Mouse (Mus musculus): ENCODE data around the gene Ywhae.
A peak's percentile ranks its signal among the peaks of the same experiment; 100 is the strongest.
"Not testable (repeated sequence)": the region's sequence is repeated elsewhere in the genome, so short reads cannot be mapped to it uniquely, and the experiment has no call there.

Gene Ywhae

DNA sequence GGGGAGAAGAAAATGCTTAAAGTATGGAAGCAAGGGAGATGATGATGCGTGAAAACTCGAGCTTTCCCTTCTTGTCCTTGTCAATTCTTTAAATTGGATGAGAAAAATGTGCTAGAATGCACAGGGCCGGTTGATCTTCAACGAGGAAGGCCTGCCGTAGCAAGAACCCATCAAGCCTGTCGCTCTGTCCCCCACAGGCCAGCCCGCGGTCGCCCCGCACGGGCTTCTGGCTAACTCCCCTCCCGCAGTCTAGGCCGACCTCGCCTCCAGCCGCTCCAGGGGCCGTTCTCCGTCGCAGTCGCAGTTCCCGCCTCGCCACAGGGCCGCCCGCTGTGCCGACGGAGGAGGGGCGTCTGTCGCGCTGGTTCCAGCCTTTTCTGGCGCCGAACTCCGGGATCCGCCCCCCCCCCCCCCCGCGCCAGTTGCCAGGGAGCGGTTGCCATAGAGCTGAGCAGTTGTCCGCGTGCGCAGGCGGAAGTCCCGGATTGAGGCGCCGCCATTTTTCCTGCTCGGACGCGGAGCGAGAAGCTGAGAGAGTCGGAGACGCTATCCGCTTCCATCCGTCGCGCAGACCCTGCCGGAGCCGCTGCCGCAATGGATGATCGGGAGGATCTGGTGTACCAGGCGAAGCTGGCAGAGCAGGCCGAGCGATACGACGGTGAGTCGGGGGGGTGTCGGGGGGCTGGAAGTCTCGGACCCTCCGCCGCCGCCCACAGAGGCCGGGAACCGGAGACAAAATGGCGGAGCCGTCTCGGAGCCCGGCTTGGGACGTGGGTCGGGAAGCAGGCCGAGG, at the start of gene Ywhae:
Ywhae (plus strand) TSS at position 436 of the 793 bp plus-strand sequence.
- DNase-seq (ENCODE audit: low spot score) = peak; percentile 93

DNA sequence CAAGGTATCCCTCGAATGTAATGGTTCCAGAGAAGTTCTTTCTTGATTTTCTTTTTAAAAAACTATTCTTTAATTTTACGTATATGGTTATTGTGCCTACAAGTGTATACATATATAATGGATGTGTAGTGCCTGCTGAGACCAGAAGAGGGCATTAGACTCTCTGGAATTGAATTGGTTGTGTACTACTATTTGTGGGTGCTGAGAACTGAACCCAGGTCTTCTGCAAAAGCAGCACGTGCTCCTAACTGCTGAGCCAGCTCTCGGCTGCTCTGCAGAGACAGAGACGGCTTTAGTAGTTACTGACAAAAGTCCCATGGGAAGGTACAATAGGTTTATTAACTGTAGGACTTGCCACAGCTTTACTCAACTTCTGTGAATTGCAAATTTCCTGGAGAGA, 48.2 kb upstream of the Ywhae start:
- no peak for DNase-seq (ENCODE audit: low spot score)

DNA sequence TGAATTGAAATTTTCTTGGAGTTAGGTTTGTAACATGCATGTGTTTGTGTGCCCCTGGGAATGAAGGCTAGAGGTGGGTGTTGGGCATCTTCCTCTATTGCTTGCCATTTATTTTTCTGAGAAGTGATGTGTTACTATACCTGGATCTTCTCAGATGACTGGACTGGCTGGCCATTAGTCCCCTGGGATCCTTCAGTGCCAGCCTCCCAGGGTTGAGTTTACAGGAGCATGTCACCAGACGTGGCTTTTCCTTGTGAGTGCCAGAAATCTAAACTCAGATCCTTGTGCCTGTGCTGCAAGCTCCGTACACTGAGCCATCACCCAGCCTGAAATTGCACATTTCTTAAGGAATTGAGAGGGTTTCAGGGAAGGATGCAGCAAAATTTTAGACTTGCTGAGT, 47.7 kb upstream of the Ywhae start:
- DNase-seq (ENCODE audit: low spot score) = no peak

DNA sequence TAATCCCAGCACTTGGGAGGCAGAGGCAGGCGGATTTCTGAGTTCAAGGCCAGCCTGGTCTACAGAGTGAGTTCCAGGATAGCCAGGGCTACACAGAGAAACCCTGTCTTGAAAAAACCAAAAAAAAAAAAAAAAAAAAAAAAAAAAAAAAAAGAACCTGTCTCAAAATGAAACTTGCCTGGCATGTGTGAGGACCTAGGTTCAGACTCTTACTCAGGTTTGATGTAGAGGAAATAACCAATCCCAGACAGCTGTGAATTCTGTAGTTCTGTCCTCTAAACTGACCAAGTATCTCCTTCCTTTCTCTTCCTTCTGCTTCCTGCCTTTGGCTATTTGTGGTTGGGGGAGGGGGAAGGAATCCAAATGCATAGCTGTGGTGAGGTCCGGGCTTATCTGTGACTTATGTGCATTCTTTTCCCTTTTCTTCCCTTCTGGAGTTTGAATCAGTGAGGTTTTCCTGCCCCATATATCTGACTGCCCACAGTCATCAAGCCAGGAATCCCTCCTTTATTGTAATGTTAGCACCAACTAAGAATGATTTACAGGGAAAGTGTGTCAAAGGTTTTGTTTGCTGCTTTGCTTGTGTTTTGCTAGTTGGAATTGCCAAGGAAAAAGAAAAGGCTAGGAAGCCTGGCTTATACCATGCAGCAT, 45.2 kb upstream of the Ywhae start:
- no peak for DNase-seq (ENCODE audit: low spot score)

DNA sequence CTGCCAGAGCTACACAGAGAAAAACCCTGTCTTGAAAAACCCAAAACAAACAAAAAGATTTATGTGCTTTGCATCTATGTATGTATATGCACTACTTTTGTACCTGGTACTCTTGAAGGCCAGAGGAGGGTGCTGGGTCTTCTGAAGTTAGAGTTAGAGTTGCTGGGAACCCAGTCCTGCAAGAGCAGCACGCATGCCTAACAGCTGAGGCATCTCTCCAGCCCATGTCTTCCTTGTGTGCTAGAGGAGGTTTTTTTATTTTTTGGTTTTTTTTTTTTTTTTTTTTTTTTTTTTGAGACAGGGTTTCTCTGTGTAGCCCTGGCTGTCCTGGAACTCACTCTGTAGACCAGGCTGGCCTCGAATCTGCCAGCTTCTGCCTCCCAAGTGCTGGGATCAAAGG, 44.5 kb upstream of the Ywhae start:
- no peak for DNase-seq (ENCODE audit: low spot score)

GRCm38 (mm10) chr11:75689977-75690376, 42.7 kb upstream of the Ywhae start:
- no peak for DNase-seq (ENCODE audit: low spot score)

GRCm38 (mm10) chr11:75691047-75691446, 41.6 kb upstream of the Ywhae start:
- no peak for DNase-seq (ENCODE audit: low spot score)

DNA sequence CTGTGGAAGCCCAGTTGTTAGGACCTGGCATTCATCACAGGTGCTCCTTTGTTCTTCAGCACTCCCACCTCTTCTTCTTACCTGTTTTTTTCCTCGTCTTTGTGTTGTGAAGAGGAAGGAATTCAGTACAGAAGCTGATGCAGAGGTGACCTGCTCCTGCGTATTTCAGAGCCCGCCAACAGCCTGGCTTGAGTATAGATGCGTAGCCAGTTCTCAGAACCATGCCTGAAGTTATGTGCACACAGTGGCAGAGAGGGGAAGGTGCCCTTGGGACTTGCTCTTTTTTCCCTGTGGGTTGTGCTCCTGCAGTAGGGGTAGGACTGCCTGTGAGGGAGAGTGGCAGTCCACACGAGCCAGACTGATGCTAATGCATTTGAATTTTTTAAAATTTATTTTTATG, 39.1 kb upstream of the Ywhae start:
- DNase-seq (ENCODE audit: low spot score) = no peak

DNA sequence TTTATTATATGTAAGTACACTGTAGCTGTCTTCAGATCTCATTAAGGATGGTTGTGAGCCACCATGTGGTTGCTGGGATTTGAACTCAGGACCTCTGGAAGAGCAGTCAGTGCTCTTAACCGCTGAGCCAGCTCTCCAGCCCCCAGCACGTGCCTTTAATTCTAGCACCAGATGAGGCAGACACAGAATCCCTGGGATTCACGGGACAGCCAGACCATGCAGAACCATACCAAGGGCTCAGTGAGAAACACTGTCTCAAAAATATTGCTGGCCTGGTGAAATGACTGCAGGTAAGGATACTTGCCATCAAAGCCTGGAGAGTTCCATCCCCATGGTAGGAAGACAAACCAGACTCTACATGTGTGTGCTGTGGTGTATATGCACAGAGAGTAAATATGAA, 35.2 kb upstream of the Ywhae start:
- DNase-seq (ENCODE audit: low spot score) = not testable (repeated sequence)

- DNase-seq (ENCODE audit: low spot score) = no peak
Observed at GRCm38 (mm10) chr11:75700557-75700956, 32.1 kb upstream of the Ywhae start.

GRCm38 (mm10) chr11:75702761-75703160, 29.9 kb upstream of the Ywhae start:
- DNase-seq (ENCODE audit: low spot score) = no peak

- DNase-seq (ENCODE audit: low spot score) = no peak
Observed at GRCm38 (mm10) chr11:75703748-75704147, 28.9 kb upstream of the Ywhae start.

DNA sequence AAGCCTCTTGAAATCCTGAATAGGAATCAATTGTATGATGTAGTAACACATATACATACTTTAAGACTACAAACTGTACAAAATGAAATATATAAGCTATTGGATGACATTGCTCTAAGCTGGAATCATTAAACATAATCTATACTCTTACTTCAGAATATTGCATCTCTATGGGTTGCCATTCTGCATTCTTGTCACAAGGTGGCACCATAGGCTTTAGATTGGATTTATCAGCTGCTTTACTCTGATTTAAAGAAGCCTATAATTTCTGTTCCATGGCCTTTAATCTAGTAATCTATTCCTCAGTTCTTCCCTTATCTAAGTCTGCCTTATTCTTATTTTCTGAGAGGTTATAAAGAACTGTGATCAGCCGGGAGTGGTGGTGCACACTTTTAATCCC, 18.7 kb upstream of the Ywhae start:
- DNase-seq (ENCODE audit: low spot score) = peak; percentile 52

DNA sequence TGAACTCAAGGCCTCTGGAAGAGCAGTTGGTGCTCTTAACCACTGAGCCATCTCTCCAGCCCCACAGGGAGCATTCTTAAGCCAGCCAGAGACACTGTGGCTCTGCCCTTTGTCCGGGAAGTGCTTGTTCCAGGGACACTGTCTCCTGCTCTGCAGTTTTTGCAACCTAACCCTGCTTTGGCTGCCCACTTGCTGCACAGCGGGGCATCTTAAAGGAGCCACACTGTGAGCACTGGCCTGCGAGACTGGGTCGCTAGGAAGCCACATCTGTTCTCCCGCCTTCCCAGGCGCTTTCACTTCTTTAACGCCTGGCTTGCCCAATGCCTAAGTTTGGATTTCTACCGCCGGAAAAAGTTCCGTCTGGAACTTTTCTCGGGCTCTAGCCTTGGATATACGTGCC, 17.1 kb upstream of the Ywhae start:
- no peak for DNase-seq (ENCODE audit: low spot score)

DNA sequence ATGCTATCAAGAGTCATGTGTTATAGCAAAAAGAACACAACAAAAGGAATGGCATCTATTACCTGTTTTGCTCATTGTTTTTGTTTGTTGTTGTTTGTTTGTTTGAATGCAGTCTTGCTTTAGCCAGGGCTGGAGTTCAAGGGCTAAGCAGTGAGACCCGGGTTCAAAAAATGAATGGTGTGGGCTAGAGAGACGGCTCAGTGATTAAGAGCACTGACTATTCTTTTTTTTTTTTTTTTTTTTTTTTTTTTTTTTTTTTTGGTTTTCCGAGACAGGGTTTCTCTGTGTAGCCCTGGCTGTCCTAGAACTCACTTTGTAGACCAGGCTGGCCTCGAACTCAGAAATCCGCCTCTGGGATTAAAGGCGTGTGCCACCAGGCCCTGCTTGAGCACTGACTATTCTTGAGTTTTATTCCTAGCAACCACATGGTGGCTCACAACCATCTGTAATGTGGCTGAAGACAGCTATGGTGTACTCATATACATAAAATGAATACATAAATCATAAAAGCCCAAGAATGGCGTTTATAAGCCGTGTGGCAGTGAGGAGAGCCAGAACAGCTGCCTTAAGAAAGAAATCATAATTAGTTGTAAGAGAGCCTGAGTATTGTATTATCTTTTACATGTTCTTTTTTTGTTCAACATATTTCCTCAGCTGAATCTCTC, 15.9 kb upstream of the Ywhae start:
- no peak for DNase-seq (ENCODE audit: low spot score)

GRCm38 (mm10) chr11:75722339-75722738, 10.3 kb upstream of the Ywhae start:
- no peak for DNase-seq (ENCODE audit: low spot score)

GRCm38 (mm10) chr11:75727168-75727567, 5.5 kb upstream of the Ywhae start:
- DNase-seq (ENCODE audit: low spot score) = no peak

DNA sequence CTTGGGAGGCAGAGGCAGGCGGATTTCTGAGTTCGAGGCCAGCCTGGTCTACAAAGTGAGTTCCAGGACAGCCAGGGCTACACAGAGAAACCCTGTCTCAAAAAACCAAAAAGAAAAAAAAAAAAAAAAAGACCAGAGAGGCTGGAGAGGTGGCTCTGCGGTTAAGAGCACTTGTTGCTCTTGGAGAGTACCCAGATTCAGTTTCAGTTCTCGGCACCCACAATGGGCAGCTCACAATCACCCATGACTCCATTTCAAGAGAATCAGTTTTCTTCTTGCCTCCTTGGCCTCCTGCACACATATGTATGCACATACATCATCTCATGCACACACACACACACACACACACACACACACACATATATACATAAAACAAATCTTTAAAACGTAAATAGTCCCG, 5.0 kb upstream of the Ywhae start:
- DNase-seq (ENCODE audit: low spot score) = not testable (repeated sequence)

- DNase-seq (ENCODE audit: low spot score) = peak; percentile 64
Observed at GRCm38 (mm10) chr11:75733227-75733940, 715 bp downstream of the Ywhae start.

- no peak for DNase-seq (ENCODE audit: low spot score)
Observed at GRCm38 (mm10) chr11:75735462-75736252, 3.0 kb downstream of the Ywhae start.

DNA sequence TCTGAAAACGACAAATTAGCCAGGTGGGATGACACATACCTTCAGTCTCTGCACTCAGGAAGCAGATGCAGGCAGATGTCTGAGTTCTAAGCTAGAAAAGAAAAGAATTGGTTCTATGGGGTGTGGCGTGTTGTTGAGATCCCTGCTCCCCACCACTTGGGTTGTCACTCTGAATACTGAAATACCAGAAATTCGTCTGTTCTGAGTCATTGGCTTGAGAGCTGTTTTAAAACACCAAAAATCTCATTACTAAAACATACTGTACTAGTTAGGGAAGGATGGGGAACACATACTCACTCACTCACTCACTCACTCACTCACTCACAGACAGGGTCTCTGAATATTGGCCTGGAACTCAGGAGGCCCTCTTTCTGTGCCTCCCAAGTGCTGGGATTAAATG, 4.3 kb downstream of the Ywhae start:
- DNase-seq (ENCODE audit: low spot score) = peak; percentile 27

All from lung, postnatal 25 days (tissue).